Mouse (Mus musculus): ENCODE results near the gene Vmn1r75.

The Vmn1r75 gene

GRCm38 (mm10) chr7:11874330-11874729 lies at the start of gene Vmn1r75:
Vmn1r75 (plus strand) TSS chr7:11874630.
- no peak for DNase-seq (ENCODE audit: low spot score in 2 of 2)

GRCm38 (mm10) chr7:11833680-11834079 lies 40.8 kb upstream of the Vmn1r75 start, which contains the start of gene Vmn1r74:
Vmn1r74 (plus strand) TSS chr7:11833980.
- DNase-seq (ENCODE audit: low spot score in 2 of 2), result no peak

All from right cerebral cortex, adult 2 months (tissue).